Mouse (Mus musculus) bone marrow, adult 2 months (tissue): ENCODE results near the gene Cutc.

Experiments used
- CTCF ChIP-seq: fragments of 200-500 bp; IDR thresholded peaks from 2 replicates; pipeline ENCODE4 v1.5.1; 2011; ENCODE audit warnings: low read length, control low read depth; ENCODE audit not compliant: control insufficient read depth, insufficient read depth
- POLR2A ChIP-seq: fragments of 200-500 bp; IDR thresholded peaks from 2 replicates; pipeline ENCODE4 v1.6.1; 2011; ENCODE audit warnings: low read depth, mild to moderate bottlenecking, control low read depth, low read length, borderline replicate concordance; ENCODE audit not compliant: control insufficient read depth

DNA sequence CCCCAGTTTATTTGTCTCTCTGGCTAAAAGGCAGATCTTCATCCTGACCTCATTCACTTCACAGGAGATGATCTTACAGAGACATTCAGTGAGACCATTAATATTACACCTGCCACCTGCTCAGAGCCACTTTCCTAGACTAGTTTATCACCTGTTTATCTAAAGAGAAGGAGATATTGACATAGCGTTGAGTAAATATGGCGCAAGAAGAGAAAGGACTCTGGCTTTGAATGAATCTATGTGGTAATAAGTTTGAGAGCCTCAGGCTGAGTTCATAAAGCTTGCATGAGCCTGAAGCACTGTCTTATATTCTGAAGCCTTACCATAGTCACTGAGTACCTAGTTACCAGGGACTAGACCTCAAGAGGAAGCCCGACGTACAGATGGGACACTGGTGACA, 58.6 kb downstream of the Cutc start:
- TF ChIP-seq POLR2A = no peak
- TF ChIP-seq CTCF = no peak
